Mouse (Mus musculus) erythroblast, embryonic 14.5 days (primary cell): ENCODE measurements at regions not wholly inside any gene's neighbourhood (a gene's known extent, or its start where the extent isn't known, plus 50 kb on each side); places are given as distances from the start of the nearest gene placed in this dataset.

Experiments
- H3K27me3 ChIP-seq: 2 replicates; pipeline ENCODE4 v1.6.1; 2012; ENCODE audit warnings: inconsistent platforms; ENCODE audit not compliant: control insufficient read depth
- H3K36me3 ChIP-seq: 2 replicates; pipeline ENCODE4 v1.6.1; 2012; ENCODE audit warnings: mild to moderate bottlenecking, inconsistent platforms; ENCODE audit not compliant: control insufficient read depth
- H3K4me1 ChIP-seq: 2 replicates; pipeline ENCODE4 v1.6.1; 2012; ENCODE audit warnings: inconsistent platforms; ENCODE audit not compliant: control insufficient read depth
- H3K4me3 ChIP-seq: replicated peaks from 2 replicates; pipeline ENCODE3; 2012; ENCODE audit warnings: moderate library complexity, mild to moderate bottlenecking, inconsistent platforms
- H3K9me3 ChIP-seq: 2 replicates; pipeline ENCODE4 v1.6.1; 2012; ENCODE audit warnings: low read length, inconsistent platforms, mixed read lengths; ENCODE audit not compliant: control insufficient read depth
- GATA1 ChIP-seq: IDR thresholded peaks from 2 replicates; pipeline ENCODE4 v1.6.1; 2012; ENCODE audit warnings: low read length, inconsistent platforms, mixed read lengths
- TAL1 ChIP-seq: IDR thresholded peaks from 3 replicates; pipeline ENCODE4 v1.6.1; 2012; ENCODE audit warnings: low read length, inconsistent platforms, mixed read lengths

DNA sequence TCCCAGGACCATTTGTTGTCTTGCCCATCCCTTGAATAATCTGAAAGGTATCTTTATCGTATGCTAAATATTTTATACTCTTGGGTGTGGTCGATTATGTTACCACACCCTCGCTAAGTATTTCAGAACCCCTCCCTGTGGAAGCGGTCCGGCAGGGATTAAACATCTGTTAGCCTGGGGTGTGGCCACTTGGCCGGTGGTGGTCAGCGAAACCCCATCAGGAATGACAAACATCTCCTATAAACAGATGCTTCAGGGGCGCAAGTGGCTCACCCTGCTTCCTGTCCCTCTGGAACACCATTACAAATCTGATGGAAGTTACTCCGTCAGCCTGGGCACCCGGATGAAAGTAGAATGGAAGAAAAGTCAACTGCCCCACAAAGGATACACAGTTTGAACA is 119.8 kb upstream of the Dyrk2 start:
- no peaks in the 10 kb centered on the region for H3K27me3 ChIP-seq
- no peak for TF ChIP-seq GATA1
- no peak for TF ChIP-seq TAL1
- no peak overlapping the region for H3K4me3 ChIP-seq
- H3K9me3 ChIP-seq, result 0 out of 2 replicates have a peak, but pooled peaks cover 2% of the 10 kb centered on the region
- no peaks in the 10 kb centered on the region for H3K36me3 ChIP-seq
- no peaks in the 10 kb centered on the region for H3K4me1 ChIP-seq

DNA sequence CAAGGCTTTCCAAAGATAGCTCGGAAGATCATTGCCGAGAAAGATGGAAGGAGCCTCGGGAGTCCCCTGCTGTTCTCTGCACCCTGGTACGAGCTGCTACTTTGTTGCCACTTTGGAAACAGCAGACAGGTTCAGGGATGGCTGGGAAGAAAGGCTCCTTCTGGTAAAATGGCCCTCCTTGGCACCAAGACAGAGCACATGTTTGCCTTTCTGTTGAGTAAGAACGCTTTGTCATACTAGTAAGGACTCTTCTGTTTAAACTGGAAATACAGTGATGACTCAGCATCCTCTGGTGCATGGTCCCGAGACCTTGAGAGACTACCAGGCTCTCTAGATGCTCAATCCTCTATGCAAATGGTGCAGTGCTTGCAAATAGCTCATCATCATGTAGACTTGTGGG is 118.2 kb upstream of the Dyrk2 start:
- Histone ChIP-seq H3K9me3 (peaks cover 11% of the 10 kb centered on the region), H3K36me3 (no peaks in the 10 kb centered on the region), H3K4me3 (no peak overlapping the region), H3K4me1 (no peaks in the 10 kb centered on the region), H3K27me3 (no peaks in the 10 kb centered on the region)
- TF ChIP-seq TAL1, result no peak

DNA sequence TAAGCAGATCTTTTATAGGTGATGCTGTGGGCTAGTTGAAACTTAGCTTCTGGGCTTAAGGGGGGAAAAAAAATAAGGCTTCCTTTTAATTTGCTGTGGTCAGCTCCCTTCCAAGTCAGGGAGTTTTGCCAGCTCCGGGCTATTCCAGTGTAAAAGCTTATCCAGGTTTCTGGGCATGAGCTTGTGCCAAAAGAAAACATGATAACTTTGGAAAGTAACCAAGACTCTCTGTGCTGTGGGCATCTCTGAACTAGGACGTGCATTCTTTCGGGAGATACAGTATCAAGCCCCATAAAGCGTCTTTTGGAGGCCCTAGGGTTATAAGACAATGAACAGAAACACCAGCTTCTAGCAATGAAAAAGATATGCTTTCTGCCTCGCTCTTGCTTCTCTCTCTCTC is 114.6 kb upstream of the Dyrk2 start:
- peaks cover 17% of the 10 kb centered on the region for H3K9me3 ChIP-seq
- H3K36me3 ChIP-seq, result no peaks in the 10 kb centered on the region
- no peaks in the 10 kb centered on the region for H3K27me3 ChIP-seq
- H3K4me3 ChIP-seq, result no peak overlapping the region
- H3K4me1 ChIP-seq, result no peaks in the 10 kb centered on the region
- TF ChIP-seq TAL1 (no peak), GATA1 (no peak)

DNA sequence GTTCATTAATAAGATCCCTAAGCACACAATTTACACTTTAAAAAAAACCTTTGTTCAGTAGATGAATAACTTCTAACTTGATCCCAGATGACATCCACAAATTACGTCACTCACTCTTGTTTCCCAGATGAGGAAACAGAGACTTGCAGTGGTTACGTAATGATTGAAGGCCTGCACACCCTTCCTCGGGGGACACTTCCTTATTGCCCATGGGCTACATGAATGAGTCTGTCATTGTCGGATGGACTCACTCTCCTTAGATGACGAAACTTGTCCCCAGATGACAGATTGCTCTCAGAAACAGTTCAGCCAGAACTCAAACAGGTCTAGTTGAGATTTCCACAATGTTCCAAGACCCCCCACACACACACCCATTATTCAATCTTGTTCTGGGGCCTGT is 111.4 kb upstream of the Dyrk2 start:
- Histone ChIP-seq H3K9me3 (peaks cover 17% of the 10 kb centered on the region), H3K4me3 (no peak overlapping the region), H3K27me3 (no peaks in the 10 kb centered on the region), H3K4me1 (no peaks in the 10 kb centered on the region), H3K36me3 (no peaks in the 10 kb centered on the region)
- TF ChIP-seq TAL1 (no peak), GATA1 (no peak)

DNA sequence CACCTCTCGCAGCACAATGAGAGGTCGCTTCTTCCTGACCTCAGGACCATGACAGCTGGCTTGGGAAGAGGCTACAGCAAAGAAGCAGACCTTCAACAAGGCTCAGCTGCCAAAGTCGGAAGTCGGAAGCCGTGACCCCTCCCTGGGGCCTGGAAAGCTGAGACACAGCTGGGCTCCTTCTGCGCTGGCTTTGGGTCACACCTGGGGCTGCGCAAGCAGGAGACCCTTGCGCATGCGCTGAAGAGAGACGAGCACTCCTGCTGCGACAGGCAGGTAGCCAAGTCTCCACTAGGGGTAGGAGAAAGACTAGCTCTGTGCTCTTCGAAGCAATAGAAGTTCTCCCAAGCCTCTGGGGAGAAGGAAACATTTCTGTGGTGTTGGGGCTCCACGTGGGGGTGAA is 109.3 kb upstream of the Dyrk2 start:
- Histone ChIP-seq H3K27me3 (no peaks in the 10 kb centered on the region), H3K4me1 (no peaks in the 10 kb centered on the region), H3K36me3 (no peaks in the 10 kb centered on the region), H3K9me3 (peaks cover 15% of the 10 kb centered on the region), H3K4me3 (no peak overlapping the region)
- TF ChIP-seq TAL1, result no peak
- TF ChIP-seq GATA1, result no peak

DNA sequence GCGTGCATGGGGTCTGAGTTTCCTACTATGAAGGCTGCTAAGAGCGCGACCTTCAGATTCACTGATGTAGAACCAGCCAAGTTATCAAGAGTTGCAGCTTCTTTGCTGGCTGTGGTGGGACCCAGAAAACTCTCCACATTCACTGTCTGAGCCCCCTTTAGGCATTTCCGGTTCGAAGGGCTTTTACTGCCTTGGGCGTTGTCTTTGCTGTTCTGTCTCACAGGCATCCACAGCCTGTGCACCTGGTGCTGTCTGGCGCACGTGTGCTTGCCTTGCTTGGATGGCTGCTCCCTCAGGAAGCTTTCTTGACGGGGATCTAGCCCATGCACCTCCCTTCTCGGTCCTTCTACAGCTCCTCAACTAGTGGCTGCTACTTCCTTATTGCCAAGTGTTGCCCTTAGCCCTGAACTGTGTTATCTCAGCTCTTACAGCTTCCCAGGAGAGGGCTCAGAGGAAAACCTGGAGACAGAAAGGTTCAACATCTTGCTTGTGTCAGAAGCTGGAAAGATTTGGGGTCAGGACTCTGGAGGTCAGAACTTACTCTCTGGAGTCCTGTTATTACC is 108.3 kb upstream of the Dyrk2 start:
- no peak overlapping the region for H3K4me3 ChIP-seq
- H3K27me3 ChIP-seq, result no peaks in the 10 kb centered on the region
- H3K9me3 ChIP-seq, result peaks cover 5% of the 10 kb centered on the region
- TF ChIP-seq GATA1 (no peak), TAL1 (no peak)
- H3K36me3 ChIP-seq, result no peaks in the 10 kb centered on the region
- H3K4me1 ChIP-seq, result no peaks in the 10 kb centered on the region

DNA sequence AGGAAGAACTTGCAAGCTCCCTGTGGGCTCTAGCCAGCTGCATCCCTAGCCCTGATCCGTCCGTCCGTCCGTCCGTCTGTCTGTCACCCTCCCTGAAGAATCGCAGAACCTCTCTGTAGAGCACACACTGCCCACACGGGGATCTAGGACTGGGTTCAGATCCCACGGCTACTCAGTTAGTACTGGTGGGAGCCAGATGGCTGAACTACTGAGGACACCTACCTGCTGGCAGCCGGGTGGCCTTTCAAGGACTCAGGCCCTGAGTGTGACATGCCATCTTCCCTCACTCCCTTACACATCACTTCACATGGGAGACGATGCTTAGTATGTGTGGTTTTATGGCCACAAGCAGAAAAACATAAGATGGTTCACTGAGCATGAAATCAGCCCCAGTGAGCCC is 106.4 kb upstream of the Dyrk2 start:
- H3K4me3 ChIP-seq, result no peak overlapping the region
- H3K36me3 ChIP-seq, result no peaks in the 10 kb centered on the region
- TF ChIP-seq TAL1, result no peak
- TF ChIP-seq GATA1, result no peak
- H3K9me3 ChIP-seq, result no peaks in the 10 kb centered on the region
- no peaks in the 10 kb centered on the region for H3K4me1 ChIP-seq
- no peaks in the 10 kb centered on the region for H3K27me3 ChIP-seq

DNA sequence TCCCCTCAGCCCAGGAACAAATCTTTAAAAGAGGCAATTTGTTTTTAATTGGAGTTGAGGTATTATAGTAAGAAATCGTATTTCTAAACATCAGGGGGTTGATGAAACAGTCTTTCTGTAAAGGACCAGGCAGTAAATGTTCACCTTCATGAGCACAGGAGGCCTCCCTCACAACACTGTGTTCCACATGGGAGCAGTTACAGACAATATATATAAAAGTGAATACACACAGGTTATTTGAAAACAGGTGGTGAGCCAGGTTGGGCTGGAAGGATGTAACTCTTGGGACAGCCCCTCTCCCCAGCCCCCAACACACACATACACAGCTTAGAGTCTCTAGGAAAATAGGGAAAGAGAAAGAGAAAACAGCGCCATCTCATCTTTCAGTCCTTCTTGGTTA is 105.8 kb upstream of the Dyrk2 start:
- H3K9me3 ChIP-seq, result 0 out of 2 replicates have a peak, but pooled peaks cover 2% of the 10 kb centered on the region
- H3K4me1 ChIP-seq, result no peaks in the 10 kb centered on the region
- H3K27me3 ChIP-seq, result no peaks in the 10 kb centered on the region
- H3K4me3 ChIP-seq, result no peak overlapping the region
- TF ChIP-seq GATA1, result no peak
- no peak for TF ChIP-seq TAL1
- H3K36me3 ChIP-seq, result no peaks in the 10 kb centered on the region

DNA sequence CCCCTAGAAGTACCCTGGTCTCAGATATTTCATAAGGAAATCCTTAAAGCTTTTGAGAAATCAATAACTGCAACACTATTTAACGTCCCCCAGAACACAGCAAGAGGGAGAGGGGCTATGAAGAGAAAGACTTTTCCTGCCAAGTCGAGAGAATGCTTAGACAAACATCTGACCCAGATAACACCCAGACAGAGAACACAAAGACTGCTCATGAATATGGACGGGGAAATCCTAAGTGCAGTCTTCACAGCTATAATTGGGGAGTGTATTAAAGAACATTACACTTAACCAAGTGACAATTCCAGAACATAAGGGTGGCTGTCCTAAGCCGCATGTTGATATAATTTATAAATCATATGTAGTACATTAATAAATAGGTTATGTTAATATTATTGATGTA is 103.3 kb upstream of the Dyrk2 start:
- H3K9me3 ChIP-seq, result peaks cover 9% of the 10 kb centered on the region; the same call in 1 of the 2 replicates
- no peaks in the 10 kb centered on the region for H3K36me3 ChIP-seq
- no peak for TF ChIP-seq TAL1
- no peak for TF ChIP-seq GATA1
- no peaks in the 10 kb centered on the region for H3K4me1 ChIP-seq
- H3K27me3 ChIP-seq, result no peaks in the 10 kb centered on the region
- no peak overlapping the region for H3K4me3 ChIP-seq

DNA sequence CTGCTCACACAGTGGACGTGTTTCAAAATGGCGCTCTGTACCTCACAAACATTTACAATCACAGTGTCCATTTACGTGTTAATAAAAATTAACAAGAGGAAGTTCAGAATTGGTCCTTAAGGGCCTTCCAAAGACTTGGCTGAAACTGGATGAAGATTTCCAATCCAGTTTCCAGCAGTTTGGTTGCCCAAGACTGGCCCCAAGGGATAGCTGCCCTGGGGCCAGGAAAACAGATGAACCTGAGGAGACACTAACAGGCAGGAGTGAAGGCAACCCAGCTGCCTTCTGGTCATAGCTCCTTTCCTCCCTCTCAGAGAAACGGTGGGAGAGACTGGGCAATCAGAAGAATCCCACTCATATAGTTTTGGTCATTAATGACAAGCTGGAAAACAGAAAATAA is 102.6 kb upstream of the Dyrk2 start:
- no peak for TF ChIP-seq GATA1
- no peak for TF ChIP-seq TAL1
- Histone ChIP-seq H3K4me3 (no peak overlapping the region), H3K4me1 (no peaks in the 10 kb centered on the region), H3K27me3 (no peaks in the 10 kb centered on the region), H3K9me3 (peaks cover 9% of the 10 kb centered on the region; the same call in 1 of the 2 replicates), H3K36me3 (no peaks in the 10 kb centered on the region)
